Mouse (Mus musculus): ENCODE results near the gene C130050O18Rik. TPM values are rescaled to one million over a fixed set of nuclear protein-coding genes. Genes with fewer than 3 reads are reported as not detected.

The C130050O18Rik gene
- polyA plus RNA-seq, 1 experiment from 2014 or later, result 0.43 TPM

GRCm38 (mm10) chr5:139449161-139449791 is 44.2 kb downstream of the C130050O18Rik start:
- H3K27me3 ChIP-seq (ENCODE audit: control insufficient read depth, insufficient read depth, low read length), result no peaks in the 10 kb centered on the region
- no peak overlapping the region; the same call in 1 of the 2 replicates for H3K27ac ChIP-seq (ENCODE audit: low read length)
- no peak overlapping the region for H3K4me3 ChIP-seq (ENCODE audit: low read length)
- H3K9ac ChIP-seq (ENCODE audit: low read length), result no peak overlapping the region
- WGBS, result 35% methylated on average over 5 of the region's 5 CpGs
- peak; percentile 43 for ATAC-seq (replicated peaks; ENCODE audit: extremely low read depth, insufficient read depth, low FRiP score)
- peaks cover 2% of the 10 kb centered on the region; the same call in 1 of the 2 replicates for H3K36me3 ChIP-seq (ENCODE audit: control insufficient read depth, insufficient read depth)
- no peaks in the 10 kb centered on the region for H3K9me3 ChIP-seq (replicated peaks; ENCODE audit: control insufficient read depth, low read length)
- no peak overlapping the region for H3K4me2 ChIP-seq (ENCODE audit: low read depth, low read length)
- peaks cover 8% of the 10 kb centered on the region for H3K4me1 ChIP-seq (ENCODE audit: control insufficient read depth, insufficient read depth, low read length)

GRCm38 (mm10) chr5:139449926-139450325 is 44.8 kb downstream of the C130050O18Rik start:
- Histone ChIP-seq H3K4me2 (ENCODE audit: low read depth, low read length) (no peak overlapping the region), H3K27me3 (ENCODE audit: control insufficient read depth, insufficient read depth, low read length) (no peaks in the 10 kb centered on the region), H3K4me1 (ENCODE audit: control insufficient read depth, insufficient read depth, low read length) (peaks cover 8% of the 10 kb centered on the region), H3K9ac (ENCODE audit: low read length) (no peak overlapping the region), H3K36me3 (ENCODE audit: control insufficient read depth, insufficient read depth) (peaks cover 2% of the 10 kb centered on the region; the same call in 1 of the 2 replicates), H3K4me3 (ENCODE audit: low read length) (no peak overlapping the region), H3K27ac (ENCODE audit: low read length) (no peak overlapping the region), H3K9me3 (replicated peaks; ENCODE audit: control insufficient read depth, low read length) (no peaks in the 10 kb centered on the region)
- ATAC-seq (replicated peaks; ENCODE audit: extremely low read depth, insufficient read depth, low FRiP score), result no peak
- 33% methylated on average over 4 of the region's 4 CpGs for WGBS

- no peak overlapping the region for H3K4me3 ChIP-seq (ENCODE audit: low read length)
- no peak for ATAC-seq (replicated peaks; ENCODE audit: extremely low read depth, insufficient read depth, low FRiP score)
- no peaks in the 10 kb centered on the region for H3K9me3 ChIP-seq (replicated peaks; ENCODE audit: control insufficient read depth, low read length)
- WGBS, result 87% methylated on average over 10 of the region's 10 CpGs
- no peaks in the 10 kb centered on the region for H3K27me3 ChIP-seq (ENCODE audit: control insufficient read depth, insufficient read depth, low read length)
- no peak overlapping the region for H3K27ac ChIP-seq (ENCODE audit: low read length)
- H3K36me3 ChIP-seq (ENCODE audit: control insufficient read depth, insufficient read depth), result peaks cover 2% of the 10 kb centered on the region; the same call in 1 of the 2 replicates
- H3K4me2 ChIP-seq (ENCODE audit: low read depth, low read length), result no peak overlapping the region
- H3K9ac ChIP-seq (ENCODE audit: low read length), result no peak overlapping the region
- peaks cover 8% of the 10 kb centered on the region for H3K4me1 ChIP-seq (ENCODE audit: control insufficient read depth, insufficient read depth, low read length)
Measured at GRCm38 (mm10) chr5:139453031-139453430, 48.0 kb downstream of the C130050O18Rik start.

- H3K4me3 ChIP-seq (ENCODE audit: low read length), result no peak overlapping the region
- peaks cover 7% of the 10 kb centered on the region for H3K4me1 ChIP-seq (ENCODE audit: control insufficient read depth, insufficient read depth, low read length)
- 84% methylated on average over 12 of the region's 12 CpGs for whole genome bisulfite sequencing
- no peaks in the 10 kb centered on the region for H3K9me3 ChIP-seq (replicated peaks; ENCODE audit: control insufficient read depth, low read length)
- H3K27me3 ChIP-seq (ENCODE audit: control insufficient read depth, insufficient read depth, low read length), result no peaks in the 10 kb centered on the region
- no peak overlapping the region for H3K4me2 ChIP-seq (ENCODE audit: low read depth, low read length)
- no peak for ATAC-seq (replicated peaks; ENCODE audit: extremely low read depth, insufficient read depth, low FRiP score)
- H3K27ac ChIP-seq (ENCODE audit: low read length), result no peak overlapping the region
- H3K9ac ChIP-seq (ENCODE audit: low read length), result no peak overlapping the region
- peaks cover 2% of the 10 kb centered on the region; the same call in 1 of the 2 replicates for H3K36me3 ChIP-seq (ENCODE audit: control insufficient read depth, insufficient read depth)
Measured at GRCm38 (mm10) chr5:139455166-139455565, 50.1 kb downstream of the C130050O18Rik start.

- H3K4me3 ChIP-seq (ENCODE audit: low read length), result no peak overlapping the region
- WGBS, result 79% methylated on average over 8 of the region's 8 CpGs
- no peaks in the 10 kb centered on the region for H3K9me3 ChIP-seq (replicated peaks; ENCODE audit: control insufficient read depth, low read length)
- no peak for ATAC-seq (replicated peaks; ENCODE audit: extremely low read depth, insufficient read depth, low FRiP score)
- H3K27me3 ChIP-seq (ENCODE audit: control insufficient read depth, insufficient read depth, low read length), result no peaks in the 10 kb centered on the region
- no peak overlapping the region for H3K27ac ChIP-seq (ENCODE audit: low read length)
- peaks cover 2% of the 10 kb centered on the region; the same call in 1 of the 2 replicates for H3K36me3 ChIP-seq (ENCODE audit: control insufficient read depth, insufficient read depth)
- H3K4me2 ChIP-seq (ENCODE audit: low read depth, low read length), result no peak overlapping the region
- peaks cover 10% of the 10 kb centered on the region for H3K4me1 ChIP-seq (ENCODE audit: control insufficient read depth, insufficient read depth, low read length)
- no peak overlapping the region for H3K9ac ChIP-seq (ENCODE audit: low read length)
Measured at GRCm38 (mm10) chr5:139457241-139457640, 52.2 kb downstream of the C130050O18Rik start.

GRCm38 (mm10) chr5:139459938-139460337 is 54.9 kb downstream of the C130050O18Rik start:
- 7% methylated on average over 10 of the region's 10 CpGs for WGBS

GRCm38 (mm10) chr5:139460384-139461067 is 55.4 kb downstream of the C130050O18Rik start, which contains the start of gene 3110082I17Rik:
3110082I17Rik (minus strand) TSS chr5:139460527.
- Histone ChIP-seq H3K4me3 (ENCODE audit: low read length) (peak within 1 kb of the TSS; percentile 69), H3K9ac (ENCODE audit: low read length) (peak within 1 kb of the TSS; percentile 74), H3K27ac (ENCODE audit: low read length) (no peak within 1 kb of the TSS), H3K9me3 (replicated peaks; ENCODE audit: control insufficient read depth, low read length) (no peaks in the 10 kb centered on the region), H3K27me3 (ENCODE audit: control insufficient read depth, insufficient read depth, low read length) (no peaks in the 10 kb centered on the region), H3K4me2 (ENCODE audit: low read depth, low read length) (peak within 1 kb of the TSS; percentile 84), H3K36me3 (ENCODE audit: control insufficient read depth, insufficient read depth) (no peaks in the 10 kb centered on the region), H3K4me1 (ENCODE audit: control insufficient read depth, insufficient read depth, low read length) (peaks cover 10% of the 10 kb centered on the region)
- ATAC-seq (replicated peaks; ENCODE audit: extremely low read depth, insufficient read depth, low FRiP score), result peak; percentile 99
- 4% methylated on average over 37 of the region's 42 CpGs for WGBS

More at GRCm38 (mm10) chr5:139459938-139460337, 54.9 kb downstream of the C130050O18Rik start:
- H3K4me1 ChIP-seq (ENCODE audit: control insufficient read depth, insufficient read depth, low read length), result peaks cover 10% of the 10 kb centered on the region
- no peak overlapping the region for H3K27ac ChIP-seq (ENCODE audit: low read length)
- no peaks in the 10 kb centered on the region for H3K27me3 ChIP-seq (ENCODE audit: control insufficient read depth, insufficient read depth, low read length)
- no peak for ATAC-seq (replicated peaks; ENCODE audit: extremely low read depth, insufficient read depth, low FRiP score)
- peak overlapping the region; percentile 69 for H3K4me3 ChIP-seq (ENCODE audit: low read length)
- H3K9ac ChIP-seq (ENCODE audit: low read length), result peak overlapping the region; percentile 74
- H3K4me2 ChIP-seq (ENCODE audit: low read depth, low read length), result peak overlapping the region; percentile 84
- H3K9me3 ChIP-seq (replicated peaks; ENCODE audit: control insufficient read depth, low read length), result no peaks in the 10 kb centered on the region
- H3K36me3 ChIP-seq (ENCODE audit: control insufficient read depth, insufficient read depth), result no peaks in the 10 kb centered on the region

GRCm38 (mm10) chr5:139464874-139465273 is 59.8 kb downstream of the C130050O18Rik start:
- Histone ChIP-seq H3K9ac (ENCODE audit: low read length) (no peak overlapping the region), H3K27ac (ENCODE audit: low read length) (no peak overlapping the region), H3K4me3 (ENCODE audit: low read length) (no peak overlapping the region), H3K36me3 (ENCODE audit: control insufficient read depth, insufficient read depth) (no peaks in the 10 kb centered on the region), H3K27me3 (ENCODE audit: control insufficient read depth, insufficient read depth, low read length) (no peaks in the 10 kb centered on the region), H3K4me1 (ENCODE audit: control insufficient read depth, insufficient read depth, low read length) (peaks cover 5% of the 10 kb centered on the region), H3K4me2 (ENCODE audit: low read depth, low read length) (no peak overlapping the region), H3K9me3 (replicated peaks; ENCODE audit: control insufficient read depth, low read length) (no peaks in the 10 kb centered on the region)
- ATAC-seq (replicated peaks; ENCODE audit: extremely low read depth, insufficient read depth, low FRiP score), result no peak
- 37% methylated on average over 4 of the region's 4 CpGs for WGBS
